Mouse (Mus musculus): ENCODE data around the gene Ninj2.

GRCm38 (mm10) chr6:120194305-120194704 is 101.2 kb downstream of the Ninj2 start:
- no peak for TF ChIP-seq CTCF (IDR thresholded peaks at IDR 0.05; ENCODE audit: low read depth, low read length)
- TF ChIP-seq GATA1 (IDR thresholded peaks at IDR 0.05; ENCODE audit: borderline replicate concordance, low read length) = no peak
- no peak for TF ChIP-seq TAL1 (conservative IDR thresholded peaks at IDR 0.05; ENCODE audit: low read depth, low read length)
- TF ChIP-seq GATA2 (IDR thresholded peaks at IDR 0.05; ENCODE audit: borderline replicate concordance, low read depth, low read length) = no peak
- TF ChIP-seq POLR2AphosphoS5 (IDR thresholded peaks at IDR 0.05; ENCODE audit: insufficient replicate concordance, low read depth, low read length) = no peak

Data from G1E (cell line).